Mouse (Mus musculus): ENCODE measurements around the gene Trim7.

DNA sequence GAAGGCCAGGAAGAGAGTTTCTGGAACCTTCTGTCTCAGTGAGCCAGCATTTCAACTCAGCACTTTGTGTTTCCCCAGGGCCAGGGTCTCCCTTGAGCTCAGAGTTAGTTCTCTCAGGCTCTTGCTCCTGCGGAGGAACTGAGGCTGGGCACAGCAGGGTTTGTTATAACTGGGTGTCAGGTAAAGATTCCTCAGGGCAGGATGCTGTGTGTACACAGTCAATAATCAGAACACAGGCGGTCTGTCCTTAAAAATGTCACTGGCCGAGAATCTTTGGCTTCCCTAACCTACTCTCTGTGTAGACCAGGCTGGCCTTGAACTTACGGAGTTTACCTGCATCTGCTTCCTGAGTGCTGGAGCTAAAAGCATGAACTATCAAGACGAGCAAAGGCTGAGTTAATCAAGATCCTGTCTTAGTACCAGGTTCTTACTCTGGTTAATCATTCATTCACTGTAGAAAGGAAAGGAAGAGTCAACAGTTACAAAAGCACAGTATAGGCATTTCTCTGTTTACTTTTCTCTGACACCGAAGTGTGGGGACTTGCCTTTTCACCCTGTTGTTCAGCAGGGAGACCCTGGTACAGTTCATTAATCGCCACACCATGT is 46.9 kb downstream of the Trim7 start:
- TF ChIP-seq CTCF (IDR thresholded peaks at IDR 0.05; ENCODE audit: low read depth), result no peak
- TF ChIP-seq EP300 (IDR thresholded peaks at IDR 0.05; ENCODE audit: low read depth), result no peak

Data from heart, postnatal 0 days (tissue).